Mouse (Mus musculus) liver, postnatal 0 days (tissue): ENCODE results near the gene Brwd1. TPM values are rescaled to one million over a fixed set of nuclear protein-coding genes. Genes with fewer than 3 reads are reported as not detected.

Source experiments
- ATAC-seq: fragments of 200-750 bp; cut with Nextera tagmentation; 2 replicates; pipeline ENCODE4 v1.8.0; 2017; ENCODE audit warnings: mild to moderate bottlenecking, moderate library complexity
- DNase-seq: peaks from one replicate; pipeline ENCODE4 v3.0.0-alpha.2; 2016
- H3K27ac ChIP-seq: fragments of 300-500 bp; sonication (generic); 2 replicates; pipeline ENCODE4 v1.5.1; 2014; ENCODE audit warnings: antibody characterized with exemption, moderate library complexity, mild to moderate bottlenecking, low read depth
- H3K27me3 ChIP-seq: fragments of 300-500 bp; sonication (generic); 2 replicates; pipeline ENCODE4 v1.6.1; 2014; ENCODE audit warnings: low read length, control low read depth, mixed read lengths; ENCODE audit not compliant: insufficient read depth
- H3K36me3 ChIP-seq: fragments of 300-500 bp; sonication (generic); replicated peaks from 2 replicates; pipeline ENCODE4 v1.6.1; 2014; ENCODE audit warnings: mild to moderate bottlenecking, control low read depth, low read length, moderate library complexity, mixed read lengths; ENCODE audit not compliant: insufficient read depth
- H3K4me1 ChIP-seq: fragments of 300-500 bp; sonication (generic); 2 replicates; pipeline ENCODE4 v1.6.1; 2014; ENCODE audit warnings: antibody characterized with exemption, mild to moderate bottlenecking, control low read depth; ENCODE audit not compliant: insufficient read depth
- H3K4me2 ChIP-seq: fragments of 300-500 bp; sonication (generic); 2 replicates; pipeline ENCODE4 v1.6.1; 2014; ENCODE audit warnings: low read depth, mild to moderate bottlenecking, low read length, moderate library complexity, mixed read lengths
- H3K4me3 ChIP-seq: fragments of 300-500 bp; sonication (generic); 2 replicates; pipeline ENCODE4 v1.5.1; 2014; ENCODE audit warnings: low read depth, low read length
- H3K9ac ChIP-seq: fragments of 300-500 bp; sonication (generic); replicated peaks from 2 replicates; pipeline ENCODE4 v1.6.1; 2014; ENCODE audit warnings: mild to moderate bottlenecking, moderate library complexity
- H3K9me3 ChIP-seq: fragments of 300-500 bp; sonication (generic); 2 replicates; pipeline ENCODE4 v1.6.1; 2016; ENCODE audit warnings: mild to moderate bottlenecking, control low read depth, low read length, mixed read lengths
- CTCF ChIP-seq: sonication (generic); IDR thresholded peaks from 2 replicates; pipeline ENCODE4 v1.5.1; 2016; ENCODE audit warnings: antibody characterized with exemption, low read depth
- EP300 ChIP-seq: IDR thresholded peaks from 2 replicates; pipeline ENCODE4 v1.6.1; 2016; ENCODE audit warnings: antibody characterized with exemption, low read depth, mild to moderate bottlenecking
- WGBS: fragments of 180-500 bp; shearing (Covaris S2); extraction: QIAGEN DNeasy Blood & Tissue Kit; methylation state at CpG from one replicate; pipeline ENCODE4 v1.1.7; 2014; ENCODE audit not compliant: insufficient replicate concordance; 5-methylcytosine and 5-hydroxymethylcytosine counted together
- polyA plus RNA-seq: library from polyadenylated mRNA; unstranded; fragments of >200 nt; fragmentation: Nextera tagmentation; extraction: Ambion mirVana; gene quantifications from 2 replicates; pipeline ENCODE4 v1.2.1, GENCODE M21; 2015

Gene Brwd1
- polyA plus RNA-seq, 1 experiment from 2014 or later = 12.8 TPM

- no peak for ATAC-seq
- DNase-seq = peak; percentile 27
- no peak overlapping the region for H3K27ac ChIP-seq
- H3K9me3 ChIP-seq = no peaks in the 10 kb centered on the region; the same call in 1 of the 2 replicates
- H3K4me1 ChIP-seq = no peaks in the 10 kb centered on the region
- H3K4me3 ChIP-seq = no peak overlapping the region
- WGBS = 58% methylated on average over 5 of the region's 5 CpGs
- no peaks in the 10 kb centered on the region for H3K36me3 ChIP-seq
- H3K9ac ChIP-seq = no peak overlapping the region
- peak; percentile 53 for TF ChIP-seq CTCF
- TF ChIP-seq EP300 = no peak
- no peaks in the 10 kb centered on the region for H3K27me3 ChIP-seq
- H3K4me2 ChIP-seq = no peak overlapping the region
These were observed 125.7 kb downstream of the Brwd1 start for GRCm38 (mm10) chr16:95956618-95957017.

GRCm38 (mm10) chr16:95955716-95956346, 126.5 kb downstream of the Brwd1 start:
- no peak overlapping the region for H3K9ac ChIP-seq
- no peak overlapping the region for H3K4me2 ChIP-seq
- H3K27ac ChIP-seq = peak overlapping the region; percentile 25; the same call in 1 of the 2 replicates
- no peaks in the 10 kb centered on the region; the same call in 1 of the 2 replicates for H3K9me3 ChIP-seq
- TF ChIP-seq EP300 (no peak), CTCF (no peak)
- no peaks in the 10 kb centered on the region for H3K4me1 ChIP-seq
- ATAC-seq = peak; percentile 53; the same call in 1 of the 2 replicates
- no peak overlapping the region for H3K4me3 ChIP-seq
- no peaks in the 10 kb centered on the region for H3K27me3 ChIP-seq
- 46% methylated on average over 5 of the region's 5 CpGs for WGBS
- H3K36me3 ChIP-seq = no peaks in the 10 kb centered on the region
- peak; percentile 31 for DNase-seq

- H3K27ac ChIP-seq = no peak overlapping the region
- no peaks in the 10 kb centered on the region for H3K36me3 ChIP-seq
- H3K4me1 ChIP-seq = no peaks in the 10 kb centered on the region
- TF ChIP-seq CTCF = no peak
- H3K27me3 ChIP-seq = no peaks in the 10 kb centered on the region
- H3K9ac ChIP-seq = no peak overlapping the region
- no peak overlapping the region for H3K4me2 ChIP-seq
- 75% methylated on average over 3 of the region's 3 CpGs for WGBS
- no peaks in the 10 kb centered on the region; the same call in 1 of the 2 replicates for H3K9me3 ChIP-seq
- no peak for ATAC-seq
- no peak for DNase-seq
- H3K4me3 ChIP-seq = no peak overlapping the region
These were observed 128.0 kb downstream of the Brwd1 start for GRCm38 (mm10) chr16:95954341-95954740.

GRCm38 (mm10) chr16:95953159-95953650, 129.1 kb downstream of the Brwd1 start:
- no peak for TF ChIP-seq CTCF
- TF ChIP-seq EP300 = no peak
- Histone ChIP-seq H3K27me3 (no peaks in the 10 kb centered on the region), H3K36me3 (no peaks in the 10 kb centered on the region), H3K9me3 (no peaks in the 10 kb centered on the region; the same call in 1 of the 2 replicates), H3K4me3 (no peak overlapping the region), H3K9ac (no peak overlapping the region), H3K4me1 (no peaks in the 10 kb centered on the region), H3K4me2 (no peak overlapping the region), H3K27ac (no peak overlapping the region)
- ATAC-seq = no peak
- DNase-seq = no peak
- WGBS = 80% methylated on average over 4 of the region's 4 CpGs

DNA sequence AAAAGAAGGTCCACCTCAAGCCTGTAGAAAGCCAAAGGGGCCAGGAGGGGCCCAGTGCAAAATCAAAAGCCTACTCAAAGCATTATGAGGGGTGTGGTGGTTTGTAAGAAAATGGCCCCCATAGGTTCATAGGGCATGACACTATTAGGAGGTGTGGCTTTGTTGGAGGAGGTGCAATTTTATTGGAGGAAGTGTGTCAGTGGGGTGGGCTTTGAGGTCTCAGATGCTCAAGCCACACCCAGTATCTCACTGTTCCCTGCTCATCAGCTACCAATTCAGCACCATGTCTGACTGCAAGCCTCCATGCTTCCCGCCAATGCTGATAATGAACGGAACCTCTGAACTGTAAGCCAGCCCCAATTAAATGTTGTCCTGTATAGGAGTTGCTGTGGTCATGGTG, 130.9 kb downstream of the Brwd1 start:
- Histone ChIP-seq H3K9me3 (no peaks in the 10 kb centered on the region; the same call in 1 of the 2 replicates), H3K9ac (no peak overlapping the region), H3K4me1 (no peaks in the 10 kb centered on the region), H3K4me3 (no peak overlapping the region), H3K27ac (no peak overlapping the region), H3K4me2 (no peak overlapping the region), H3K27me3 (no peaks in the 10 kb centered on the region), H3K36me3 (no peaks in the 10 kb centered on the region)
- 85% methylated on average over 2 of the region's 2 CpGs for WGBS
- ATAC-seq = no peak
- no peak for DNase-seq
- no peak for TF ChIP-seq CTCF
- no peak for TF ChIP-seq EP300

DNA sequence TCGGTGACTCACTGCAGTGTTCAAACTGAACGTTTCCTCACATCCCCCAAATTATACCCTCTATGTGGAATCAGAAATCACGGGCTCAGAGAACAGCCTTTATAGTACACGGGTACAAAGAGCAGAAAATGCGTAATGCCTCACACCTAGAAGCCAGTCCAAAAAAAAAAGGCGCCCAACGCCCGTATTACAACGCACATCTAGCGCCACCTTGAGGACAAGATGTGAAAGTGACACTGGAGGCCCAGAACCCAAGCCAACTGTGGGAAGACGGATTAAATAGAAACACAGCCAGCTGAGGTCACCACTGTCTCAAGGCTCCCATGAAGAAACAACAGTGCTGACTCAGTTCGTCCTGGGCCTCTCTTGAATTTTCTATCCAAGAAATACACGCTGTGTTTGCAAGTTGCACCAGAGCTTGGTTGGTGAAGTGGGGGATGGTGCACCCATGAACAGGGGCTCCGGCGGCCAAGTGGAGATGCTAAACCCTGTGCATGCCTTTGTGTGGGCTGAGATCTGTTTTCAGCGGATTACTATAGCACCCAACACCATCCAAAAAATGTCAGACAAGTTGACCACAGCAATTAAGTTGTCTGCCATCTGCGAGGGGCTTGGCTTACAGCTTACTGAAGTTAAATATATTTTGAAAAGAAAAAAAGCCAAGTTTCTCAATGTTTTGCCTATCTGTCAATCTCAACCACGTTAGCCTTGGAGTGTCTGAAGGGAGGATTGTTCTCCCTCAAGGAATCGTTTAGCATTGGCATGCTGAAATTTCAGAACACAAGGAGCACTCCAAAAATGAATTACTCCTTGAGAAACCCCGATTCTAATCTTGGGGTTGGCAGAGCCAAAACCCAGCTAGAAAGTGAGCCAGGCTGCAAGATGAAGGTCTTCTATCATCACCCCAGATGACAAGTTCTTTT, 136.7 kb downstream of the Brwd1 start:
- Histone ChIP-seq H3K4me3 (no peak overlapping the region), H3K4me2 (peak overlapping the region; percentile 24), H3K9me3 (no peaks in the 10 kb centered on the region), H3K9ac (no peak overlapping the region), H3K27me3 (no peaks in the 10 kb centered on the region), H3K4me1 (peaks cover 3% of the 10 kb centered on the region; the same call in 1 of the 2 replicates), H3K36me3 (no peaks in the 10 kb centered on the region), H3K27ac (no peak overlapping the region)
- WGBS = 26% methylated on average over 20 of the region's 20 CpGs
- peak; percentile 63 for DNase-seq
- ATAC-seq = peak; percentile 80
- TF ChIP-seq EP300 = peak; percentile 37; the same call in 1 of the 2 replicates
- TF ChIP-seq CTCF = peak; percentile 94
